Mouse (Mus musculus): ENCODE measurements at regions not wholly inside any gene's neighbourhood (a gene's known extent, or its start where the extent isn't known, plus 50 kb on each side); places are given as distances from the start of the nearest gene placed in this dataset.

GRCm38 (mm10) chr2:131410906-131411520 lies 58.3 kb upstream of the Rnf24 start:
- TF ChIP-seq GATA1 (IDR thresholded peaks at IDR 0.05; ENCODE audit: low read length) (no peak), TAL1 (IDR thresholded peaks at IDR 0.05; ENCODE audit: low read length) (no peak)

Data from erythroblast, embryonic 14.5 days (primary cell).